ENCODE assay signal across 8 mouse cellular contexts in genomic region chr15:89177576-89178259, GRCm38 (mm10). TPM values are rescaled to one million over a fixed set of nuclear protein-coding genes. Genes with fewer than 3 reads are reported as not detected.
DNase-seq lines count a peak whose midpoint lies in the region; ATAC-seq lines count a peak whose summit lies in the region.

No protein-coding gene starts in this region.

- H3K36me3 ChIP-seq in lung, embryonic 15.5 days, result no peaks in the 10 kb centered on the region
- no peaks in the 10 kb centered on the region for H3K36me3 ChIP-seq in forebrain, embryonic 13.5 days (ENCODE audit: poor library complexity, severe bottlenecking)
- H3K36me3 ChIP-seq in kidney, embryonic 16.5 days (ENCODE audit: insufficient read depth, low read length), result no peaks in the 10 kb centered on the region
- no peaks in the 10 kb centered on the region for H3K36me3 ChIP-seq in midbrain, embryonic 16.5 days (ENCODE audit: control insufficient read depth, insufficient read depth, low read length)

- no peak overlapping the region for H3K9ac ChIP-seq in lung, embryonic 15.5 days
- peak overlapping the region; percentile 18; the same call in 1 of the 2 replicates for H3K9ac ChIP-seq in forebrain, embryonic 13.5 days
- H3K9ac ChIP-seq in kidney, embryonic 16.5 days (replicated peaks; ENCODE audit: low read length), result peak overlapping the region; percentile 13; the same call in 1 of the 2 replicates
- 0 out of 2 replicates have a peak overlapping the region, but pooled peaks have one; percentile 22 for H3K9ac ChIP-seq in midbrain, embryonic 16.5 days (ENCODE audit: low read depth, low read length)

- 57% methylated on average over 4 of the region's 4 CpGs for WGBS in lung, embryonic 15.5 days
- whole genome bisulfite sequencing in forebrain, embryonic 13.5 days, result 65% methylated on average over 4 of the region's 4 CpGs
- 63% methylated on average over 4 of the region's 4 CpGs for WGBS in kidney, embryonic 16.5 days
- 76% methylated on average over 4 of the region's 4 CpGs for WGBS in midbrain, embryonic 16.5 days

- H3K27ac ChIP-seq in lung, embryonic 15.5 days, result peak overlapping the region; percentile 96
- peak overlapping the region; percentile 63 for H3K27ac ChIP-seq in forebrain, embryonic 13.5 days
- H3K27ac ChIP-seq in kidney, embryonic 16.5 days (ENCODE audit: low read length), result peak overlapping the region; percentile 93
- H3K27ac ChIP-seq in midbrain, embryonic 16.5 days (ENCODE audit: low read length), result peak overlapping the region; percentile 53; the same call in 1 of the 2 replicates

- peaks cover 86% of the 10 kb centered on the region for H3K4me1 ChIP-seq in lung, embryonic 15.5 days
- peaks cover 93% of the 10 kb centered on the region for H3K4me1 ChIP-seq in forebrain, embryonic 13.5 days
- H3K4me1 ChIP-seq in kidney, embryonic 16.5 days (ENCODE audit: insufficient read depth, low read length), result peaks cover 84% of the 10 kb centered on the region
- peaks cover 67% of the 10 kb centered on the region for H3K4me1 ChIP-seq in midbrain, embryonic 16.5 days (ENCODE audit: control insufficient read depth, insufficient read depth, low read length)

- peak overlapping the region; percentile 87; the same call in 1 of the 2 replicates for H3K4me3 ChIP-seq in lung, embryonic 15.5 days
- peak overlapping the region; percentile 78 for H3K4me3 ChIP-seq in forebrain, embryonic 13.5 days
- peak overlapping the region; percentile 81; the same call in 1 of the 2 replicates for H3K4me3 ChIP-seq in kidney, embryonic 16.5 days (ENCODE audit: low read length)
- H3K4me3 ChIP-seq in midbrain, embryonic 16.5 days (ENCODE audit: low read depth, low read length), result peak overlapping the region; percentile 77; the same call in 1 of the 2 replicates

- peak overlapping the region; percentile 96 for H3K4me2 ChIP-seq in lung, embryonic 15.5 days
- H3K4me2 ChIP-seq in forebrain, embryonic 13.5 days, result peak overlapping the region; percentile 85
- peak overlapping the region; percentile 78 for H3K4me2 ChIP-seq in kidney, embryonic 16.5 days (replicated peaks; ENCODE audit: low read depth, low read length)
- H3K4me2 ChIP-seq in midbrain, embryonic 16.5 days (ENCODE audit: low read length), result peak overlapping the region; percentile 97

- no peak for ATAC-seq in lung, embryonic 15.5 days (ENCODE audit: borderline replicate concordance, extremely low read depth, low FRiP score, low TSS enrichment)
- ATAC-seq in forebrain, embryonic 13.5 days, result no peak
- no peak for ATAC-seq in kidney, embryonic 16.5 days (ENCODE audit: low FRiP score, low TSS enrichment)
- ATAC-seq in midbrain, embryonic 16.5 days, result no peak
- no peak for ATAC-seq in activated CD4-positive, CD25-positive, alpha-beta regulatory T cell, adult 4 months

- no peak for DNase-seq in lung, postnatal 25 days (ENCODE audit: low spot score)
- DNase-seq in layer of hippocampus, postnatal 36 days, result no peak
- no peak for DNase-seq in thymus, postnatal 10 days (ENCODE audit: low spot score in 2 of 2)

- no peaks in the 10 kb centered on the region for H3K9me3 ChIP-seq in lung, embryonic 15.5 days
- no peaks in the 10 kb centered on the region for H3K9me3 ChIP-seq in forebrain, embryonic 13.5 days (replicated peaks)
- H3K9me3 ChIP-seq in kidney, embryonic 16.5 days (ENCODE audit: low read length), result no peaks in the 10 kb centered on the region
- H3K9me3 ChIP-seq in midbrain, embryonic 16.5 days (replicated peaks; ENCODE audit: control insufficient read depth, low read length, poor library complexity, severe bottlenecking), result no peaks in the 10 kb centered on the region

- H3K27me3 ChIP-seq in lung, embryonic 15.5 days, result no peaks in the 10 kb centered on the region
- H3K27me3 ChIP-seq in forebrain, embryonic 13.5 days, result no peaks in the 10 kb centered on the region
- no peaks in the 10 kb centered on the region for H3K27me3 ChIP-seq in kidney, embryonic 16.5 days (ENCODE audit: insufficient read depth, low read length)
- no peaks in the 10 kb centered on the region for H3K27me3 ChIP-seq in midbrain, embryonic 16.5 days (ENCODE audit: control insufficient read depth, insufficient read depth, low read depth, low read length)

RNA-seq across cellular contexts. Expression of gene Plxnb2, which starts 2.9 kb away (rescaled TPM):
- 123 and 128 TPM in 2 replicates for polyA plus RNA-seq in lung, embryonic 15.5 days (2015; fragmentation: Nextera tagmentation; extraction: Ambion mirVana)
- 101 and 130 TPM in 2 replicates for polyA plus RNA-seq in forebrain, embryonic 13.5 days (2015; fragmentation: Nextera tagmentation; extraction: Ambion mirVana)
- polyA plus RNA-seq in kidney, embryonic 16.5 days (2015; fragmentation: Nextera tagmentation; extraction: Ambion mirVana), result 184 and 188 TPM in 2 replicates
- 90.1 and 92.1 TPM in 2 replicates for polyA plus RNA-seq in midbrain, embryonic 16.5 days (2015; fragmentation: Nextera tagmentation; extraction: Ambion mirVana)
- 10 to 100 TPM; 51.0 to 58.7 TPM for total RNA-seq in layer of hippocampus, postnatal 36 days (2021)
- 1 to 10 TPM; 1.0 to 2.1 TPM for polyA plus RNA-seq in activated CD4-positive, CD25-positive, alpha-beta regulatory T cell, adult 4 months (2017; shearing (Covaris generic))

RNA-seq across cellular contexts. Expression of gene Dennd6b, which starts 18.6 kb away (rescaled TPM):
- 11.0 and 11.8 TPM in 2 replicates for polyA plus RNA-seq in lung, embryonic 15.5 days (2015; fragmentation: Nextera tagmentation; extraction: Ambion mirVana)
- 40.7 and 47.7 TPM in 2 replicates for polyA plus RNA-seq in forebrain, embryonic 13.5 days (2015; fragmentation: Nextera tagmentation; extraction: Ambion mirVana)
- 20.4 and 21.9 TPM in 2 replicates for polyA plus RNA-seq in kidney, embryonic 16.5 days (2015; fragmentation: Nextera tagmentation; extraction: Ambion mirVana)
- 120 and 124 TPM in 2 replicates for polyA plus RNA-seq in midbrain, embryonic 16.5 days (2015; fragmentation: Nextera tagmentation; extraction: Ambion mirVana)
- 10 to 100 TPM; 33.5 to 38.7 TPM for total RNA-seq in layer of hippocampus, postnatal 36 days (2021)
- 1 to 10 TPM; 7.7 to 8.4 TPM for polyA plus RNA-seq in activated CD4-positive, CD25-positive, alpha-beta regulatory T cell, adult 4 months (2017; shearing (Covaris generic))

RNA-seq across cellular contexts. Expression of gene Mapk11, which starts 28.3 kb away (rescaled TPM):
- 10.0 and 12.6 TPM in 2 replicates for polyA plus RNA-seq in lung, embryonic 15.5 days (2015; fragmentation: Nextera tagmentation; extraction: Ambion mirVana)
- polyA plus RNA-seq in forebrain, embryonic 13.5 days (2015; fragmentation: Nextera tagmentation; extraction: Ambion mirVana), result 43.0 and 45.5 TPM in 2 replicates
- polyA plus RNA-seq in kidney, embryonic 16.5 days (2015; fragmentation: Nextera tagmentation; extraction: Ambion mirVana), result 16.0 and 16.4 TPM in 2 replicates
- polyA plus RNA-seq in midbrain, embryonic 16.5 days (2015; fragmentation: Nextera tagmentation; extraction: Ambion mirVana), result 29.0 and 32.6 TPM in 2 replicates
- 10 to 100 TPM; 21.9 to 22.8 TPM for total RNA-seq in layer of hippocampus, postnatal 36 days (2021)
- 10 to 100 TPM; 21.2 to 22.5 TPM for polyA plus RNA-seq in activated CD4-positive, CD25-positive, alpha-beta regulatory T cell, adult 4 months (2017; shearing (Covaris generic))

RNA-seq across cellular contexts. Expression of gene Ppp6r2, which starts 33.6 kb away (rescaled TPM):
- 24.5 and 28.5 TPM in 2 replicates for polyA plus RNA-seq in lung, embryonic 15.5 days (2015; fragmentation: Nextera tagmentation; extraction: Ambion mirVana)
- polyA plus RNA-seq in forebrain, embryonic 13.5 days (2015; fragmentation: Nextera tagmentation; extraction: Ambion mirVana), result 68.5 and 71.7 TPM in 2 replicates
- 24.0 and 26.7 TPM in 2 replicates for polyA plus RNA-seq in kidney, embryonic 16.5 days (2015; fragmentation: Nextera tagmentation; extraction: Ambion mirVana)
- 76.7 and 82.0 TPM in 2 replicates for polyA plus RNA-seq in midbrain, embryonic 16.5 days (2015; fragmentation: Nextera tagmentation; extraction: Ambion mirVana)
- 100 to 1,000 TPM; 158 to 162 TPM for total RNA-seq in layer of hippocampus, postnatal 36 days (2021)
- 10 to 100 TPM; 20.8 to 25.1 TPM for polyA plus RNA-seq in activated CD4-positive, CD25-positive, alpha-beta regulatory T cell, adult 4 months (2017; shearing (Covaris generic))

RNA-seq across cellular contexts. Expression of gene Mapk12, which starts 37.2 kb away (rescaled TPM):
- 12.5 and 13.4 TPM in 2 replicates for polyA plus RNA-seq in lung, embryonic 15.5 days (2015; fragmentation: Nextera tagmentation; extraction: Ambion mirVana)
- 9.1 and 11.7 TPM in 2 replicates for polyA plus RNA-seq in forebrain, embryonic 13.5 days (2015; fragmentation: Nextera tagmentation; extraction: Ambion mirVana)
- 15.5 and 16.2 TPM in 2 replicates for polyA plus RNA-seq in kidney, embryonic 16.5 days (2015; fragmentation: Nextera tagmentation; extraction: Ambion mirVana)
- polyA plus RNA-seq in midbrain, embryonic 16.5 days (2015; fragmentation: Nextera tagmentation; extraction: Ambion mirVana), result 3.0 and 4.4 TPM in 2 replicates
- 1 to 10 TPM; 3.1 to 4.7 TPM for total RNA-seq in layer of hippocampus, postnatal 36 days (2021)
- polyA plus RNA-seq in activated CD4-positive, CD25-positive, alpha-beta regulatory T cell, adult 4 months (2017; shearing (Covaris generic)), result 1 to 10 TPM; 1.1 to 2.1 TPM

Comparison
In these comparisons a context has a peak if more than half of its experiments do, and no peak if none do; other contexts are left out.
1. RNA of gene Plxnb2, which starts 2.9 kb away (polyA plus RNA-seq): 184 to 188 TPM in kidney, embryonic 16.5 days, 123 to 128 TPM in lung, embryonic 15.5 days, 101 to 130 TPM in forebrain, embryonic 13.5 days and 90.1 to 92.1 TPM in midbrain, embryonic 16.5 days; 1.0 to 2.1 TPM in activated CD4-positive, CD25-positive, alpha-beta regulatory T cell, adult 4 months; every median in the first group is over 10 times any median in the second.
2. Peak in every context shown above with its lines, with median percentiles within 50 percentile points of each other: H3K27ac ChIP-seq, H3K4me2 ChIP-seq and H3K4me3 ChIP-seq.